Mouse (Mus musculus) limb, embryonic 11.5 days (tissue): ENCODE measurements around the gene Gipc2. TPM values are rescaled to one million over a fixed set of nuclear protein-coding genes. Genes with fewer than 3 reads are reported as not detected.
A peak's percentile ranks its signal among the peaks of the same experiment; 100 is the strongest.

ENCODE experiments used
- ATAC-seq: fragments of 200-750 bp; cut with Nextera tagmentation; 2 replicates; pipeline ENCODE4 v1.8.0; 2017; ENCODE audit warnings: low read depth; ENCODE audit not compliant: insufficient number of reproducible peaks, low FRiP score, low TSS enrichment
- DNase-seq: peaks from one replicate; pipeline ENCODE4 v3.0.0-alpha.2; 2015; ENCODE audit warnings: low spot score
- H3K27ac ChIP-seq: fragments of 300-500 bp; sonication (generic); replicated peaks from 2 replicates; pipeline ENCODE4 v1.5.1; 2014; ENCODE audit warnings: low read depth, mild to moderate bottlenecking, low read length
- H3K27me3 ChIP-seq: fragments of 300-500 bp; sonication (generic); 2 replicates; pipeline ENCODE4 v1.6.1; 2014; ENCODE audit warnings: mild to moderate bottlenecking, low read length, mixed read lengths; ENCODE audit not compliant: control insufficient read depth, insufficient read depth
- H3K36me3 ChIP-seq: fragments of 300-500 bp; sonication (generic); 2 replicates; pipeline ENCODE4 v1.6.1; 2014; ENCODE audit warnings: mild to moderate bottlenecking, low read length, moderate library complexity, mixed read lengths; ENCODE audit not compliant: control insufficient read depth, insufficient read depth
- H3K4me1 ChIP-seq: fragments of 300-500 bp; sonication (generic); 2 replicates; pipeline ENCODE4 v1.6.1; 2014; ENCODE audit warnings: low read length, mixed read lengths; ENCODE audit not compliant: control insufficient read depth, insufficient read depth
- H3K4me2 ChIP-seq: fragments of 300-500 bp; sonication (generic); 2 replicates; pipeline ENCODE4 v1.6.1; 2014; ENCODE audit warnings: low read depth, mild to moderate bottlenecking, moderate library complexity; ENCODE audit not compliant: severe bottlenecking
- H3K4me3 ChIP-seq: fragments of 300-500 bp; sonication (generic); 2 replicates; pipeline ENCODE4 v1.5.1; 2014; ENCODE audit warnings: low read depth, low read length
- H3K9ac ChIP-seq: fragments of 300-500 bp; sonication (generic); 2 replicates; pipeline ENCODE4 v1.6.1; 2014; ENCODE audit warnings: mild to moderate bottlenecking, low read length
- H3K9me3 ChIP-seq: fragments of 300-500 bp; sonication (generic); 2 replicates; pipeline ENCODE4 v1.6.1; 2016; ENCODE audit warnings: low read length; ENCODE audit not compliant: control insufficient read depth
- WGBS: fragments of 180-500 bp; shearing (Covaris S2); extraction: QIAGEN DNeasy Blood & Tissue Kit; methylation state at CpG from one replicate; pipeline ENCODE4 v1.1.7; 2014; 5-methylcytosine and 5-hydroxymethylcytosine counted together
- polyA plus RNA-seq: library from polyadenylated mRNA; unstranded; fragments of >200 nt; fragmentation: Nextera tagmentation; extraction: Ambion mirVana; gene quantifications from 2 replicates; pipeline ENCODE4 v1.2.1, GENCODE M21; 2014

The Gipc2 gene
- polyA plus RNA-seq, 1 experiment from 2014 or later, result 3.3 TPM

- ATAC-seq (no peak), DNase-seq (no peak)
- Histone ChIP-seq H3K27me3 (no peaks in the 10 kb centered on the region), H3K9me3 (no peaks in the 10 kb centered on the region), H3K4me3 (peak overlapping the region; percentile 24; the same call in 1 of the 2 replicates), H3K9ac (no peak overlapping the region), H3K27ac (no peak overlapping the region), H3K4me1 (no peaks in the 10 kb centered on the region), H3K4me2 (peak overlapping the region; percentile 29), H3K36me3 (no peaks in the 10 kb centered on the region)
- 52% methylated on average over 34 of the region's 34 CpGs for WGBS
Observed at GRCm38 (mm10) chr3:152092385-152093057, 73.5 kb downstream of the Gipc2 start.

DNA sequence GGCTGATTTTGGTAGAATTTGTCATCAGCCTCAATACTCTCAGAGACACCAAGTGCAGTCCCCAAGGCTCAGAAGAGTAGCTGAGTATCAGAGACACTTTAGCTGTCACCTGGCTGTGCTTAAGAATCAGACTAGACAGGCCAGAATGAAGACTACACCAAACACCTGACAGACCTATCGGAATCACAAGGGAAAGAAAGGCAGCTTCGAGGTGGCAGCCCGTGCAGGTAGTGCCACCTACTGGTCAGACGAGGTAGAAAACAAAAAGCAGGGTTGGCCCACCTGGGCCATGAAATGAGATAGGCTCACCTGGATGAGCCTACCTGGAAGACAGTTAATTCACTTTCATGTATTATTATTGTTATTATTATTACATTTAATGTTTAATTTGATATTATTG lies 76.9 kb downstream of the Gipc2 start:
- DNase-seq, result peak; percentile 77
- H3K9ac ChIP-seq, result no peak overlapping the region
- H3K9me3 ChIP-seq, result no peaks in the 10 kb centered on the region
- no peak overlapping the region for H3K4me3 ChIP-seq
- H3K36me3 ChIP-seq, result no peaks in the 10 kb centered on the region
- no peak overlapping the region for H3K27ac ChIP-seq
- H3K4me1 ChIP-seq, result no peaks in the 10 kb centered on the region
- peak; percentile 44; the same call in 1 of the 2 replicates for ATAC-seq
- H3K27me3 ChIP-seq, result no peaks in the 10 kb centered on the region
- no peak overlapping the region for H3K4me2 ChIP-seq
- WGBS, result 4% methylated on average over 4 of the region's 4 CpGs

- no peak for DNase-seq
- 91% methylated on average over 3 of the region's 3 CpGs for WGBS
- H3K27me3 ChIP-seq, result no peaks in the 10 kb centered on the region
- H3K4me1 ChIP-seq, result no peaks in the 10 kb centered on the region
- no peak overlapping the region for H3K4me2 ChIP-seq
- ATAC-seq, result no peak
- no peaks in the 10 kb centered on the region for H3K36me3 ChIP-seq
- H3K27ac ChIP-seq, result no peak overlapping the region
- H3K9me3 ChIP-seq, result no peaks in the 10 kb centered on the region
- H3K4me3 ChIP-seq, result no peak overlapping the region
- no peak overlapping the region for H3K9ac ChIP-seq
Observed at GRCm38 (mm10) chr3:152081381-152081780, 84.6 kb downstream of the Gipc2 start.

DNA sequence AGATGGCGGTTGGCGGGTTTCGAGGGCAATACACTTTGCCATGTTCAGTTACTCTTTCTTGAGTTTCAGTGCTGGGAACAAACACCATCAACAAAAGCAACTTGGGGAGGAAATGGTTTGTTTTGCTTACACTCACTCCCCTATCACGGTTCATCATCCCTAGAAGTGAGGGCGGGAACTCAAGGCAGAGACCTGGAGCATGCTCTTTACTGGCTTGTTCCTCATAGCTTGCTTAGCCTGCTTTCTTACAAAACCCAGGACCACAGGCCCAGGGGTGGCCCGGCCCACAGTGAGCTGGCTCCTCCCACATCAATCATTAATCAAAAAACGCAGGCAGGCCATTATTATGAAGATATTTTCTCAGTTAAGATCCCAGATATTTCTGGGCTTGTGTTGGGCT lies 89.9 kb downstream of the Gipc2 start:
- Histone ChIP-seq H3K9me3 (no peaks in the 10 kb centered on the region), H3K36me3 (no peaks in the 10 kb centered on the region), H3K27me3 (no peaks in the 10 kb centered on the region), H3K4me3 (no peak overlapping the region), H3K4me1 (no peaks in the 10 kb centered on the region), H3K9ac (no peak overlapping the region), H3K4me2 (no peak overlapping the region), H3K27ac (no peak overlapping the region)
- ATAC-seq (no peak), DNase-seq (no peak)
- 80% methylated on average over 7 of the region's 7 CpGs for WGBS

- DNase-seq (no peak), ATAC-seq (no peak)
- Histone ChIP-seq H3K9ac (no peak overlapping the region), H3K4me1 (no peaks in the 10 kb centered on the region), H3K9me3 (no peaks in the 10 kb centered on the region), H3K4me2 (no peak overlapping the region), H3K27me3 (no peaks in the 10 kb centered on the region), H3K4me3 (no peak overlapping the region), H3K36me3 (no peaks in the 10 kb centered on the region), H3K27ac (no peak overlapping the region)
- WGBS, result 88% methylated on average over 2 of the region's 2 CpGs
Observed at GRCm38 (mm10) chr3:152069001-152069400, 97.0 kb downstream of the Gipc2 start.

GRCm38 (mm10) chr3:152068311-152068710 lies 97.7 kb downstream of the Gipc2 start:
- no peak overlapping the region for H3K27ac ChIP-seq
- H3K9me3 ChIP-seq, result no peaks in the 10 kb centered on the region
- H3K36me3 ChIP-seq, result no peaks in the 10 kb centered on the region
- no peaks in the 10 kb centered on the region for H3K27me3 ChIP-seq
- H3K9ac ChIP-seq, result no peak overlapping the region
- no peaks in the 10 kb centered on the region for H3K4me1 ChIP-seq
- ATAC-seq (no peak), DNase-seq (no peak)
- H3K4me2 ChIP-seq, result no peak overlapping the region
- H3K4me3 ChIP-seq, result no peak overlapping the region
- WGBS, result 90% methylated on average over 1 of the region's 1 CpGs

- no peaks in the 10 kb centered on the region for H3K9me3 ChIP-seq
- H3K9ac ChIP-seq, result no peak overlapping the region
- H3K27me3 ChIP-seq, result no peaks in the 10 kb centered on the region
- peak overlapping the region; percentile 22 for H3K4me2 ChIP-seq
- H3K4me3 ChIP-seq, result no peak overlapping the region
- no peaks in the 10 kb centered on the region for H3K4me1 ChIP-seq
- ATAC-seq (0 out of 2 replicates have a peak, but pooled peaks have one; percentile 19), DNase-seq (peak; percentile 45)
- H3K36me3 ChIP-seq, result no peaks in the 10 kb centered on the region
- WGBS, result 32% methylated on average over 13 of the region's 13 CpGs
- no peak overlapping the region for H3K27ac ChIP-seq
Observed at GRCm38 (mm10) chr3:152066696-152067095, 99.3 kb downstream of the Gipc2 start.

GRCm38 (mm10) chr3:152065806-152066205 lies 100.2 kb downstream of the Gipc2 start:
- WGBS, result 74% methylated on average over 4 of the region's 4 CpGs
- DNase-seq, result no peak
- Histone ChIP-seq H3K4me2 (no peak overlapping the region), H3K27me3 (no peaks in the 10 kb centered on the region), H3K9me3 (no peaks in the 10 kb centered on the region), H3K27ac (no peak overlapping the region), H3K36me3 (no peaks in the 10 kb centered on the region), H3K4me3 (no peak overlapping the region), H3K9ac (no peak overlapping the region), H3K4me1 (no peaks in the 10 kb centered on the region)
- ATAC-seq, result no peak

GRCm38 (mm10) chr3:152064166-152064565 lies 101.9 kb downstream of the Gipc2 start:
- Histone ChIP-seq H3K4me3 (no peak overlapping the region), H3K4me2 (no peak overlapping the region), H3K4me1 (no peaks in the 10 kb centered on the region), H3K9ac (no peak overlapping the region), H3K36me3 (no peaks in the 10 kb centered on the region), H3K9me3 (no peaks in the 10 kb centered on the region), H3K27ac (no peak overlapping the region), H3K27me3 (no peaks in the 10 kb centered on the region)
- no peak for ATAC-seq
- 60% methylated on average over 2 of the region's 2 CpGs for whole genome bisulfite sequencing
- no peak for DNase-seq
